Mouse (Mus musculus) kidney, embryonic 16.5 days (tissue): ENCODE results near the gene Card14. TPM values are rescaled to one million over a fixed set of nuclear protein-coding genes. Genes with fewer than 3 reads are reported as not detected.
A peak's percentile ranks its signal among the peaks of the same experiment; 100 is the strongest.

Experiments used
- ATAC-seq: fragments of 200-750 bp; cut with Nextera tagmentation; 2 replicates; pipeline ENCODE4 v1.8.0; 2017; ENCODE audit warnings: moderate TSS enrichment; ENCODE audit not compliant: low FRiP score, low TSS enrichment
- H3K27ac ChIP-seq: fragments of 300-500 bp; sonication (generic); 2 replicates; pipeline ENCODE4 v1.5.1; 2014; ENCODE audit warnings: low read length
- H3K27me3 ChIP-seq: fragments of 300-500 bp; sonication (generic); 2 replicates; pipeline ENCODE4 v1.6.1; 2014; ENCODE audit warnings: low read length, control low read depth, mixed read lengths; ENCODE audit not compliant: insufficient read depth
- H3K36me3 ChIP-seq: fragments of 300-500 bp; sonication (generic); 2 replicates; pipeline ENCODE4 v1.6.1; 2014; ENCODE audit warnings: low read length, control low read depth, mixed read lengths; ENCODE audit not compliant: insufficient read depth
- H3K4me1 ChIP-seq: fragments of 300-500 bp; sonication (generic); 2 replicates; pipeline ENCODE4 v1.6.1; 2014; ENCODE audit warnings: low read length, control low read depth, mixed read lengths; ENCODE audit not compliant: insufficient read depth
- H3K4me2 ChIP-seq: fragments of 300-500 bp; sonication (generic); replicated peaks from 2 replicates; pipeline ENCODE4 v1.6.1; 2014; ENCODE audit warnings: low read depth, low read length
- H3K4me3 ChIP-seq: fragments of 300-500 bp; sonication (generic); 2 replicates; pipeline ENCODE4 v1.5.1; 2014; ENCODE audit warnings: mild to moderate bottlenecking, low read length
- H3K9ac ChIP-seq: fragments of 300-500 bp; sonication (generic); replicated peaks from 2 replicates; pipeline ENCODE4 v1.6.1; 2014; ENCODE audit warnings: low read length
- H3K9me3 ChIP-seq: fragments of 300-500 bp; sonication (generic); 2 replicates; pipeline ENCODE4 v1.6.1; 2016; ENCODE audit warnings: low read length, control low read depth
- WGBS: fragments of 180-500 bp; shearing (Covaris S2); extraction: QIAGEN DNeasy Blood & Tissue Kit; methylation state at CpG from one replicate; pipeline ENCODE4 v1.1.7; 2014; 5-methylcytosine and 5-hydroxymethylcytosine counted together
- microRNA counts: library from miRNA; unstranded; fragments of <30 nt; microRNA quantifications from one replicate; lab custom pipeline; 2016
- microRNA-seq: library from miRNA; unstranded; fragments of <30 nt; microRNA quantifications from one replicate; pipeline ENCODE4, GENCODE M21; 2016
- polyA plus RNA-seq: library from polyadenylated mRNA; unstranded; fragments of >200 nt; fragmentation: Nextera tagmentation; extraction: Ambion mirVana; gene quantifications from 2 replicates; pipeline ENCODE4 v1.2.1, GENCODE M21; 2015

The Card14 gene
- polyA plus RNA-seq, 1 experiment from 2014 or later: 0.52 TPM

DNA sequence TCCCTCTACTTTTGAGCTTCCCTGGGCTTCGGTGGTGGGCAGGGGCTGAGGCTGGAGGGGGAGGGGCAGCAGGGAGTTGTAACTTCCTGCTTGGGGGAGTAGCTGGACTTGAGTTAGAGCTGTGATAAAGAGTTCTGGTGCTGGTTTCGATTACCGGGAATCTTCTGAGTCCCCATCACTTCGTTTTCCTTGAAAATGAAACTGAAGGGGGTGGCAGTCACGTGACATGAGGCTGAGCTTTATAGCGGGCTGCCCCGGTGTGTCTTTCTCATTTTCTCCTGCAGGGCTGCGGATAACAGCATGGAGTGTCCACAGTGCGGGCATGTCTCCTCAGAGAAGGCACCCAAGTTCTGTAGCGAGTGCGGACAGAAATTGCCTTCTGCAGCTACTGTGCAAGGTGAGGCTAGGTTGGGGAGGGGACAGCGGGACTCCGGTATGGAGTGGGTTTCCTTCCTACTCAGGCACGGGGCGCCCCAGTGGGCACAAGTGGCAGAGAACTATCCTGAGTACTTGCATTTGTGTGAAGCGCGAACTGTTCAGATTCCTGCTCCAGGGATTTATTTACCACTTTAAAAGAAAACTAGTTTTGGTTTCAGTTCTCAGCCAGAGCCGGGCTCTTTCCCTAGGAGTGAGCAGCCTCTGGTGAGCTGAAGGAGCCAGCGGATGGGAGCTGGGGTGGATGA lies 85.4 kb downstream of the Card14 start, which contains the start of gene Rnf213:
Rnf213 (plus strand) TSS at position 301 of the 683 bp plus-strand sequence.
- 1% methylated on average over 19 of the region's 19 CpGs for WGBS
- peaks cover 19% of the 10 kb centered on the region for H3K27me3 ChIP-seq
- peak; percentile 40; the same call in 1 of the 2 replicates for ATAC-seq
- H3K9ac ChIP-seq: peak within 1 kb of the TSS; percentile 69
- peaks cover 27% of the 10 kb centered on the region for H3K4me1 ChIP-seq
- H3K4me3 ChIP-seq: peak within 1 kb of the TSS; percentile 69
- H3K4me2 ChIP-seq: peak within 1 kb of the TSS; percentile 85
- H3K9me3 ChIP-seq: no peaks in the 10 kb centered on the region
- peak within 1 kb of the TSS; percentile 75 for H3K27ac ChIP-seq
- H3K36me3 ChIP-seq: no peaks in the 10 kb centered on the region

DNA sequence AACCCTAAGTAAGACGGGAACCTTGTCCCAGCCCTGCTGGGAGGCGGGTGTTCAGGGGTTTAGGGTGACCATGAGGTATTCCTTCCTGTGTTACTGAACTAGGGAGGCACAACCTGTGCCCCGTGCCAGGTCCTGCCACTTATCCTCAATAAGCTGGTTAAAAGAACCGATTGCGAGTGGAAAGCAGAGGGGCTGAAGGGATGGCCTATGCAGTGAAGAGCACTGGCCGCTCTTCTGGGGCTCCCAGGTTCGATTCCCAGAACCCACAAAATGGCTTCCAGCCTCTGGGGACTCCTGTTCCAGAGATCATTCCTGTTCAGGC lies 85.9 kb downstream of the Card14 start:
- peak overlapping the region; percentile 69 for H3K9ac ChIP-seq
- no peaks in the 10 kb centered on the region for H3K9me3 ChIP-seq
- no peak for ATAC-seq
- WGBS: 24% methylated on average over 7 of the region's 7 CpGs
- H3K4me2 ChIP-seq: peak overlapping the region; percentile 85
- H3K4me1 ChIP-seq: peaks cover 27% of the 10 kb centered on the region
- no peaks in the 10 kb centered on the region for H3K36me3 ChIP-seq
- H3K27ac ChIP-seq: peak overlapping the region; percentile 75
- H3K4me3 ChIP-seq: peak overlapping the region; percentile 69
- H3K27me3 ChIP-seq: peaks cover 16% of the 10 kb centered on the region; the same call in 1 of the 2 replicates

DNA sequence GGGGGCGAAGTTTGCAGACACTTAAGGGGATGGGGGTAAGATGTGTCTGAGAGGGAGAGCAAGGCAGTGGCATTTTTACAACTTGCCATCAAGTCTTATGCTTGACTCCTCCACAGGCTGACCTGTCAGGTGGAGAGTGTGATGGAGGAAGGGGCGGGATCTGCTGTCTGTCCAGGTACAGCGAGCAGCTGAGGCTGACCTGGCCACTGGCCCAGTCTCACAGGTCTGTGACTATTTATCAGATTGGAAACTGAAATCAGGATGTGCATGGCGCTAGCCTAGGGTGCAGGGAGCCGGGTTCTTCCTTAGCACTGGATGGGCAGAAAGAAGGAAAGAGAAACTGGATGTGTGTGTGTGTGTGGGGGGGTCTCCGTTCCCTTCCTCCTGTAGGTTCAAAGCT lies 86.6 kb downstream of the Card14 start:
- peak overlapping the region; percentile 69 for H3K4me3 ChIP-seq
- no peaks in the 10 kb centered on the region for H3K36me3 ChIP-seq
- H3K27ac ChIP-seq: no peak overlapping the region
- 55% methylated on average over 6 of the region's 6 CpGs for WGBS
- H3K9me3 ChIP-seq: no peaks in the 10 kb centered on the region
- H3K27me3 ChIP-seq: peaks cover 14% of the 10 kb centered on the region; the same call in 1 of the 2 replicates
- no peak for ATAC-seq
- peak overlapping the region; percentile 85 for H3K4me2 ChIP-seq
- H3K4me1 ChIP-seq: peaks cover 27% of the 10 kb centered on the region
- H3K9ac ChIP-seq: no peak overlapping the region

MicroRNAs encoded within 50 kb of the gene (microRNA counts, 519-probe panel; counts per million panel counts)
- microRNA mmu-miR-1932 (lab: Ali Mortazavi, UCI): 104 counts per million, percentile 35 among the panel's probes with 10 or more counts

Small RNA genes within 50 kb of the gene (microRNA-seq; reads per million reads assigned to microRNA genes)
- not detected for gene Mir1932

Other genes starting within 250 kb of the Card14 start
- 9.9 and 10.9 TPM in 2 replicates for gene Cbx4, start 221.5 kb upstream of the Card14 start, polyA plus RNA-seq
- 12.3 and 16.2 TPM in 2 replicates for gene Tbc1d16, start 79.3 kb upstream of the Card14 start, polyA plus RNA-seq
- gene Ccdc40, start 79.2 kb upstream of the Card14 start, polyA plus RNA-seq: 5.1 and 5.5 TPM in 2 replicates
- gene Gaa, start 39.9 kb upstream of the Card14 start, polyA plus RNA-seq: 80.7 and 82.6 TPM in 2 replicates
- gene Eif4a3, start 7.7 kb upstream of the Card14 start, polyA plus RNA-seq: 381 and 389 TPM in 2 replicates
- 8.3 and 8.7 TPM in 2 replicates for gene Sgsh, start 47.8 kb downstream of the Card14 start, polyA plus RNA-seq
- gene Slc26a11, start 47.8 kb downstream of the Card14 start, polyA plus RNA-seq: 11.3 and 12.5 TPM in 2 replicates
- gene Rnf213, start 85.3 kb downstream of the Card14 start, polyA plus RNA-seq: 5.5 and 5.6 TPM in 2 replicates
- 18.0 and 18.8 TPM in 2 replicates for gene Endov, start 183.6 kb downstream of the Card14 start, polyA plus RNA-seq
- gene Nptx1, start 240.0 kb downstream of the Card14 start, polyA plus RNA-seq: 0.54 and 0.86 TPM in 2 replicates